Mouse (Mus musculus): ENCODE data around the gene Tec.

Gene Tec

DNA sequence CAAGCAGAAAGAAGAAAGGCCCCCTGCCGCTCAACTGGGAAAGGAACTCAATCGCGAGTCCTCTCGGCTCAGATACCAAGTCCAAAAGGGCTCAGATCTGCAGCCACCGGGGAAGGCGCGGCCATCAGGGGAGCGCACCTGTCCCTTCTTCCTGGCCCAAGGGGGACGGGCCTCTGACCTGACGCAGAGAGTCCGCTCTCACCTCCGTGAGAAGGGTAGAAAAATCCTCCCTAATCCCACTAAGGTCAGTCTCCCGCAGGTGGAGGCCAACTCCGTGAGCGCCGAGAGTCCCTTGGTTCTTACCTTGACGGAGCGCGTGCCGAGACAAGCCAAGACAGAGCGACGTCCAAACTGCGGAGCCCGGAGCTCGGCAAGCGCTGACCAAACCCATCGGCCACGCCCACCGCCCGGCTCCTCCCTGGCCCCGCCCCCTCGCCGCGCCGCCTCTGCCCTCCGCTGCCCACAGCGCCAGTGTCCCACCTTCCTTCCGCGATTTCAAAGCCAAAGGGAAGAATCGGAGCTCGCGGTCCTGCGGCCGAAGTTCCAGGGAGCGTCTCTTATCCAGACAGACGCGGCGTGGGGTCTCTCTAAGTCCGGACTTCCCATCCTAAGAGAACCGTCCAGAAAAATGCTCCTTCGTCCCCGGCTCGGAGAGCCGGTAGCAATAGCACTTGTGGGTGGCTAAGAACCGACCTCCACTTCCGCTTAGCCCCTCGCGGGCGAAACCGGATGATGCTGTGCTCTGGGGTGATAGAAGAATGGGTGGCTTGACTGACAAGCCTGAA is at the start of gene Tec:
Gene Tec, minus strand, starts transcription at position 393 of the 785 bp plus-strand sequence.
- DNase-seq = peak; percentile 84 to 90

DNA sequence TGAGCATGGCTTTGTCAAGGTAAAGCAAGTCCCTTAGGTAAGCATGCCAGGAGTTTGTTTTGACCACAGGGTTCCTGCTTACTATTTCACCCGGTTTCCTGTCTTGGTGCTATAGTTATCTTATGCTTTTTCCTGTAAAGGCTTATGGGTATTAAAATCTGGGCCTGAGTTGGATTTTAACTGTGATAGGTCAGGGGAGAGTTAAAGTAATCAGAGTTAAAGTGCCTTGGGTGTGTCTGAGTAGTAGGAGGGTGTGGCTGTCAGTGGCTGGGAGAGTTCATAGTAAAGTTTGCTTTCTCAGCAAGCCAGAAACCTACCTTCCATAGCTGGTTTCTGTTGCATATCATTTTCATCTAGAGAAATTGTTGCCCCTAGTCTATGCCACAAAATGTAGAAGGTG is 48.6 kb upstream of the Tec start:
- DNase-seq = no peak

DNA sequence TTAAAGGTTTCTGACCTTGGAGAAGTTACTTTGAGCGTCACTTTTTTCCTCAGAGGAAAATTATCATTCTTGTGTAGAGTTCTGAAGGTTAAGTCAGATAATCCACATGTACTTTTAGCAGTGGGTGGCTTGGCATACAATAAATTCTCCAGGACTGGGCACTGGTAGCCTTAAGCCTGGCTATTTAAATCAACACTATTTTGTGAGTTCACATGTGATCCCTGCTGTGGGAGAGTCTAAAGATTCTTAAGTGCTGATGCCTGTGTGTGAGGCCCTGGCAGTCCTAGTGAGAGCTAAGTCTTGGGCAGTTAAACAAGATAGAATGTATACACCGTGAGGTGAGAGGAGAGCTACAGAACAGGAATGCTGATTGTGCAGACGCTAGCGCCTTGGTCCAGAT is 47.8 kb upstream of the Tec start:
- DNase-seq = no peak

DNA sequence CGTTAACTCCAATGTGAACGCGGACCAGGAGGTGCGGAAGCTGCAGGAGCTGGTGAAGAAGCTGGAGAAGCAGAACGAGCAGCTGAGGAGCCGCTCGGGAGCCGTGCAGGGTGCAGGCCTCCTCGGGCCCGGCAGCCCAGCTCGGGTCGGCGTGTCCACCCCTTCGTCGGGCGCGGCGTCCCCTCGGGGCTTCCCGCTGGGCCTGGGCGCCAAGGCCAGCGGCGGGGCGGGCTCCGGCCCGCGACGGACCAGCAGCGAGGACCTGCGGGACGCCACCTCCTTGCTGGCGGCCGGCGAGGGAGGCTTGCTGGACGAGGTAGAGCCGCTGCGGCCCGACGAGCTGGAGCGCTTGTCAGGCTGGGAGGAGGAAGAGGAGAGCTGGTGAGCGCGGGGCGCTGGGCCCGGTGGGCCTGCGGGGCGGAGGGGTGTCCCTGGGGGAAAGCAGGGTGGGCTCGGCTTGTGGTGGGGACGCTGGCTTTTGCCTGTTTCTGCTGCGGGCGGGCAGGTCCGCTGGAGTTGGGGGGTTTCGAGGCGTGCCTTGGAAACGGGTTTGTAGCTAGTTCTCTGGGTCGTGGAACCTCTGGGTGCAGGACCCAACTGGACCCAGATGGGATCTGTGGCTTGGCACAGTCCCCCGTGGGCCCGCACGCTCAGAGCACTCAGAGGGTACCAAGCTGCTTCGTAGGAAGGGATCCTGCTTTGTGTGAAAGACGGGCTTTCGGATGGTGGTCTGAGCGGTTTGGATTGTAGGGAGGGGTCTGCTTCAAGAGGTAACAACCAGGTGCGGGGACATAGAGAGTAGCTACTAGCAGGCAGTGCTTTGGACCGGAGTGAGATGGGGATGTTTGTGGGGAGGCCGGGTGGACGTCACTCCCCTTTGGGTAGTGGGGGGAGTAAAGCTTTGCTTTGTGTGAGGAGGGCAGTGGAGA is 46.6 kb upstream of the Tec start:
- peak in 1 of 2 experiments; percentile 47 for DNase-seq

DNA sequence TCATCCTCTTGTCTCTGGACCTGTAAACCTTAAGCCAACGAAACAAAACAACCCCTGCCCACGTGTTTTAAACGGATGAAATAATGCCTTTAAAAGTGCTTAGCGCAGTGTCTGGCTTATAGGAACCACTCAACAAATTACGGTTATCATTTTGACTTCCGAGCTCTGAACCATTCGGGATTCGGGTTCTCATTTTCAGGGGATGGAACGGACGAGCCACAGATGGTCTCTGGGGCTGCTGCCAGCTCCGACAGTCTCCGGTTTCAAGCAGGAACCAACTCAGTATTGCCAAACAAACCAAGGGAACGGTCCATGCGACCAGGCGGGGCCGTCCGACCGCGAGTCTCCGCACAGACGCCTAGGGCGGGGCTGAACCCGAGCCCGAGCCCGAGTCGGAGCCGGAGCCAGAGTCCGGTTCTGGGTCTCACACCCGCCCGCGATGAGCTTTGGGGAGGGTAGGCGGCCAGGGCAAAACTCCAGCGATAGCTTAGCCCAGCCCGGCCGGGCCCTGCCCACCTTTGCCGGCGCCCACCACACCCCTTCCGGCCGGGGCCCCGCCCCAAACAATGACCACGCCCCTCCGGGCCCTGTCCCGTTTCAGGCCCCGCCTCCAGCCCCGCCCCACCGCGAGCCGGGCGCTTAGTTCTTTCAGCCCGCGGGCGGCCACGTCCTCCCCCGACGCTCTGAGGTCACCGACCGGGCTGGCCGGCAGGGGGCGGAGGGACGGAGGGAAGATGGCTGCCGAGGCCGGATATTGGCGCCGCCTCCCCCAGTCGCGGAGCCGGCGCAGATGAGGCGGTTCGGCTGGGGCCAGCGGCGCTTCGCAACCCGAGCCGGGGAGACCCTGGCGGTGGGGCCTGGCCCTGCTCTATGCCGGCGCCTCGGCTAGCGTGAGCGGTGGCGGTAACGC is 45.6 kb upstream of the Tec start, which contains the start of gene Slain2:
Gene Slain2, plus strand, starts transcription at position 657 of the 910 bp plus-strand sequence.
- peak; percentile 98 to 99 for DNase-seq

DNA sequence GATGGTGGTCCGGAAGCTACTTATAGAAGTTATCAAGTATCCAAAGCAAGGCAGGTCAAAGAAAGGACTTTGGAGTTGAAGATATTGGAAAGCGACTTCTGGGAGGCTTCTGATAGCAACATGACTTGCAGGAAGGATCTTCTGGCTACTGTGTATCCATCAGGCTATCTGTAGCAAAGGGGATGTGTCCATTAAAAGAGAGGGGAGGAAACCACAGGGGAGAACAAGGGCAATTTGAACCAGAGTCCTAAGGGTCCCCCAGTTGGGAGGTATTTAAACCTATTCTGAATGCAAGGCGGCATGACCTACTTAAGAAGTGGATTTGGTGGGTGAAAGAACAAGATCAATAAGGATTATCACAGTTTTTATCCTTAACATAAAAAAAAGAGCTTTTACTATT is 43.0 kb upstream of the Tec start:
- no peak for DNase-seq

DNA sequence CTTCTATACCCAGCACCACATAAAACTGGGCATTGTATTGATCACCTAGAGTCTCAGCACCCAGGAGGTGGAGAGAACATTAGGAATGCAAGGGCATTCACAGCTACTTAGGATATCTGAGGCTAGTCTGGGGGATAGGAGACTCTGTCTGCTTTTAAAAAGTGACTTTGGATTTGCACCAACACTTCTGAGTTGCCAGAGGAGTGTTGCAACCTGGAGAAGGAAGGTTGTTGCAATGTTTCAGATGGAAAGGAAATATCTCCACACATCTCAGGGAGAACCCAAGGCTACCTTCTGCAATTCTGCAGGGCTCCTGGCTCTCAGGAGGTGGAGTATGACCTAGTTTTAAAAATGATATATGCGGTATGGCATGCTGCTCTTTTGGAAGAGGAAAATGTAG is 42.1 kb upstream of the Tec start:
- DNase-seq = no peak

DNA sequence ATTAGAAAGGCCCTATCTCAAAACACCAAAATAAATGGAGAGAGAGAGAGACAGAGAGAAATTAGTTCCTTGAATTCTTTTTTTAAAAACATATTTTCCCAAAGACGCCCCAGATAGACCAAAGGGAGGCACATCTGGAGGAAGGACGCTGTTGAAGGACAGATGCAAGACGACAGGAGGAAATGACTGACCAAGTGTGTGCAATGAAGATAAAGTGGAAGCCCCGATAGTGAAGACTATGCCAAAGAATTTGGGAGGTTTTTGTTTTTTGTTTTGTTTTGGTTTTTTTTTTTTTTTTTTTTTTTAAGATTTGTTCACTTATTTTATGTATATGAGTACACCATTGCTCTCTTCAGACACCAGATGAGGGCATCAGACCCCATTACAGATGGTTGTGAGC is 41.1 kb upstream of the Tec start:
- no peak for DNase-seq

DNA sequence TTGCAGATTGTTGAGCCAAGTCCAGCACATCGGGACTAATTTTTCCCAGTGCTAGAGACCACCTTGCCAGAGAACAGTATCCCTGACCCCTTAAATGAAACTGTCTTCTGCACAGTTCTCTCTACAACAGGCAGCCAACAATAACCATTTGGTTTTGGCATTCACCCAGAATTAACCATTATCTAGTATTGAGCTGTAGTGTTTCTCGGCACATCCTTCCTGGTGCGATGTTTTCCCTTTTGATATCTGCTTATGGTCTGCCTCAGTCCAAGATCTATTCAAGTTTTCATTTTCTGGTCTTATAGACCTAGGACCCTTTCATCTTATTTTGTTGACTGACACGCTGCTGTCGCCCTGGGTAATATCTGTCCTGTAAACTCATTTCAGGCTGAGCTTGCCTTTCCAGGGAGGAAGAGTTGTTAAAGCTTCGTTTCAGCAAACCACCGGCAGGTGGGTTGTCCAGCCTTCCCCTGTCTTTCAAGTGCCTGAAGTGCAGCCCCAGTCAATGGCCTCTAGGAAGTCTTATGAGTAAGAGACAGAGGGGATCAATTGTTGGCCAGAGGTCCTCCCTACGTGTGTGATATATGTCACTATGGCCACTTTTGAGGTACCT is 40.1 kb upstream of the Tec start:
- no peak for DNase-seq

DNA sequence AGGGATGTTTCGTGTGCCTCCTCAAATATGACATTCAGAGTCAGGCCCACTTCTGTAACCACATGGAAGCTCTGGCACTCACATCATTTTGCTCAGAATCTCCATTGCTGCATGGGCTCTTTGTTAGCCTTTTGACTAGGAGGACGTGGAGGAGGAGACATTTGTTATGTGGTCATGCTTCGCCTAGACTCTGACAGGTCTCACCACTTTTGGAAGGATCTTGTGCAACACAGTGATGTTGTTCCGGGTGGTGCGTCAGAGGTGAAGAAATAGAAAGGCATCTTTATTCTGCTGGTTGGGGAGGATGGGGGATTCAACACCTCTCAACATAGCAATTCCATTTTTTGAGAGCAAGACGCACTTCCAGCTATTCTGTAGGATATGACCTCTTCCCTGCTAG is 39.1 kb upstream of the Tec start:
- no peak for DNase-seq

DNA sequence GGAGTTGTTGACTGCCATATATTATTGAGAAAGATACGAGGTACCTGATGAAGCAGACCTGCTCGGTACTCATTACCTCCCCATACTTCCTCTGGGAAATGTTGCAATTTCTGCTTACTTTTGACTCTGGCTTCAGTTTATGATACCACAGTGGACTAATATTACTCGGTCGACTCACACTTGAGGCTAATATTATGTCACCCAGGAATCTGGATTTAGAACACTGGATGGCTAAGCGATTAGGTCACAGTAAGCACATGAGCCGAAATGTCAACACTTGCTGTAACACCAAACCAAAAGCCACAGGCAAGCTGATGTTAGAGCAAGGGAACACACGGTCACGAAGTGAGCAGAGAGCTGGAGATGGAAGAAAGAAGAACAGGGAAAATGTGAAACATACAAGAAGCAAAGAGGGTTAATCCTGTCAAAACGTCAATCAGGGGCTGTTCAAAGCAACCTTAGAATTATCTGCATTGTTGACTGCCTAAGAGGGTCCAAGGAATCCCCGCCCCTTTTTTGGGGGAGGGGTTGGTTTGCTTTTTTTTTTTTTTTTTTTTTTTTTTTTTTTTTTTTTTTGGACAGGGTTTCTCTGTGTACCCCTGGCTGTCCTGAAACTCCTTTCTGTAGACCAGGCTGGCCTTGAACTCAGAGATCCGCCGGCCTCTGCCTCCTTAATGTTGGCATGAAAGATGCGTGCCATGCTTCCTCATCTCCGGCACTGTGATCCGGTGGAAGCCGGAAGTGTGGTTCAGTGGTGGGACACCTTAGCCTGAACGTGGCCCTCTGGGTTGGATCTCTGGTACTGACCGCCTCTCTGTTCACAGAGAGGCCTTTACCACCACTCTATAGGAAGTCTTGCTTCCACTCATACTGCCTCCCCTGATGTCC is 36.9 kb upstream of the Tec start:
- DNase-seq = no peak

DNA sequence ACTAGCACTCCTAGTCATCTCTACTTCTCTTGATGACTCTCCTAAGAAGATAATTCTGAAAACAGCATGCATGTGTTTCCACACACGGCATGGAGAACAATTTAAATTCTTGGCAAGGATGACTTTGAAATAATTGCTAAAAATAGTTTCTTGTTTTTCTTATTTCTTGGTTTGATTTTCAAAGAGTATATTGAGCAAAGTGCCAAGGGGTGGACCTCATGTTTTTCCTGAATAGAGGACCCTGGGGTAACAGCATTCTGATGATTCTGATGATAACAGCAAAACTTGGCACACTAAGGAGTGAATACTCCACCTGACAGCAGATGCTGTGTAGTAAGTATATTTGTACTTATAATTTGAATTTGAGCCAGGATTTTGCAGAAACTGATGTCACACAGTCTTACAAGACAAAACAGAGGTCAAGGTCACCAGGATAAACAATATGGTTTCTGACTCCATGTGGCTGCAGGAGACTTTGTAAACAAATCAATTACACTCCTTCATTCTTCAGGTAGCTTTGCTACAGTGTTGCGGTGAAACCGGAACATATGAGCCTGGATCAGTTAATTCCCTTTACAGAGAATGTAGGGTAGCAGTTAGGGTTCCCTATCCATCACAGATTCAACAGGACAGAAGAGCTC is 34.7 kb upstream of the Tec start:
- DNase-seq = no peak

DNA sequence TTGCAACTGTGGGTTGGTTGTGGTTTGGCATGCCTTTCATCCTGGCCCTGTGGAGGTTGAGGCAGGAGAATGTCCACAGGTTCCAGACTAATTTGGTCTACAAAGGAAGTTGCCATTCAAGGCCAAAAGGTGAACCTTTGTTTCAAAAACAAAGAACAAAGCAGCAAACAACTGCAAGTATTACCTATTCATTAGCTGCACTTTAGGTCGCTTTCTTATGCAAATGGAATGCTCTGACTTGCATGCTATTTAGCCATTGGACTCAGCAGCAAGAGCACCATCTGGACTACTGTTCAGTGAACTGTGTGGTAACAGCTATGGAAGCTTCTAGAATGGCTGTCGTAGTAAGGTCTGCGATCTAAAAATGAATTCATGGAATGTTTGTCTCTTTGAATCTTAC is 34.0 kb upstream of the Tec start:
- no peak for DNase-seq

DNA sequence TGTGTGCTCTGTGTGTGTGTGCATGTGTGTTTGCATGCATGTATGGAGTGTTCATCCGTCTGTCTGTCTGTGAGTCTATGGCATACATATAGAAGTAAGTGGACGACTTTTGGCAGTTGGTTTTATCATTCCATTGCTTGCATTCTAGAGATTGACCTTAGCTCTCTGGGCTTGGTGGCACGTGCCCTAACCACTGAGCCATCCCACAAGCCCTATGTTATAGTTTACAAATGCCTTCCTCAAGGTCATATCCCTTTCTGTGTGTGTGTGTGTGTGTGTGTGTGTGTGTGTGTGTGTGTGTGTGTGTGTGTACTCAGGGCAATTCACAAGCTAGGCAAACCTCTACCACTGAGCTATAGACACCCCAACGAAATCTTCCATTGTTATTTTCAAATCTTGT is 33.6 kb upstream of the Tec start:
- DNase-seq = no peak

DNA sequence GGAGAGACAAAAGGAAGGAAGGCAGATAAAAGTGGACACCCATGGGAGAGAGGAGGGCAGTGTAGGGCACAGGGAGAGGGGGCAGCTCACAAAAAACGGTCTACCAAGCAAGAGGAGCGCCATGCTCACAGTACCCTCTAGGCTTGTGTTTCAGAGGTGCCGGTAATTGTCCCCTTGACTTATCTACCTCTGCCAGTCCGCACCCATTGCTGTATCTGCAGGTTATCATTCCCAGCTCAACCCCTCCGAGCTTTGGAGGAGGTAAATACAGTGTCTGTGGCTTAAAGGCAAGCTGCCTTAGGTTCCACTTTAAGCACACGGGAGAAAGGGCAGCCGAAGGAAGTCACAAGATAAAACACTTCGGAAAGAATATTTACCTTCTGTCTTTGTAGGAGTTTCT is 31.0 kb upstream of the Tec start:
- no peak for DNase-seq

DNA sequence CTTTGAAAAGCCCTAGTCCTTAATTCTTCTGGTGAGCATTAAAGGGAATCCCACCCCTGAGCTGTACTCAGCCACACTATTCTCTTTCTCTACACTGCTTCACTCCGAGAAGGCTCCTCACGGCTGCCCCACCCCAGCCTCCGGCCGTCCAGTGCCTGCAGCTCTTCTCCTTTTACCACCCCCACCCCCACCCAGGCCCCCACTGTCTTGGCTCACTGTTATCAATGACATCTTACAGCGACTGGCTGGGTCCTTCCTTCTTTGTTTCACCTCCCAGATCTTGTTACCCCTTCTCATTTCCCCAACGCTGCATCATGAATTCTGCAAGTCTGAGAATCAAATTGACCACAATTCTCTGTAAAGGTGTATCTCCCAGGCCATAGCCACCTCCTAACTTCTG is 29.7 kb upstream of the Tec start:
- no peak for DNase-seq

DNA sequence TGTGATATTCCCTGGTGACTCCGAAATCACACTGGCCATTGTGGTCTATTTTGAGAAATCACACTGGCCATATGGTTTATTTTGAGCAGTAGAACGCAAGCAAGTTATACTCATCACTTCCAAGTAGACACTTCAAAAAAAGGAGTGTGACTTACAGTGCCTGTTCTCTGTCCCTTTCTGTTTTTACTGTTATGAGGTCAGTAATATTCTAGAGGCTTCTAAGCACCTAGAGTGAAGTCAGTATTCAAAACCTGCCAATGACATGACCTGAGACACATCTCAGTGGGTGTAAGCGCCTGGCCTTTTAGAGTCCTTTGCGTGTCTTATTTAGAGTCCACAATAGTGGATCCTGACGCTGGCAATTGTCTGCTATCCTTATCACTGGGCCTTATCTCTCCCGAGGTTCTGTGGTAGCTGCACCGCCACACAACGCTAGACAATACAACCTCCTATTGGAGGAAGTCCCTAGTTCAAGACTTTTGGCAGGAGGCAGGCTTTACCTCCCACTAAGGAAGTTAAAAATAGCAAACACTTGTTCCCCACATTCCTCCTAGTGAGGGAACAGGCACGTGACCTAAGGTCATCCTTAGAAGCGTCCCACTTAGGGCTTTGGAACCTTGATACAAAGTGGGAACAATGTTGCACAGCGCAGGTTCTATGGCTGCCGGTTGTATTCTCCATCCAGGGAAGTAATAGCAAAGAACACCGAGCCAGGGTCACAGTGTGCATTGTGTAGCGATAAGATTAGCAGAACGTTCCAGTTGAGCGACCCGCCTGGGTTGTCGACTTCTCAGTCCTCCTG is 28.4 kb upstream of the Tec start:
- DNase-seq = no peak

DNA sequence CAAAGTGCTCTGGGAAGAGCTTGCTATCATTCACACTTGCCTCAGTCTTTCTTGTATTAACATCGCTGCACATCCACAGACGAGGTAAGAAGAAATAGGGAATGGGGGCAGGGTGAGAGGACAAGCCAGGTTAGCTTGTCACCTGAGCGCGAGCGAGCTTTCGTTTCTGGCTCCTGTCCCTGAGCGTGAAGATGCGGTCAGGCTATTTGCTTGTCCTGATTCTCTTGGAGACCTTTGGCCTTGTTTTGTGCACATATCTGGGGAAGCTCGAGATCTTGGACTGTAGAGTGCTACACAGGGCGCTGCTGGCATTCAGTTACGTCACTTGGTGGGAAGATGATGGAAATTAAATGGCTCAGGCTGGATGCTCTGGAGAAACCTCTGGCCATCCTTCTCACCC is 27.0 kb upstream of the Tec start:
- no peak for DNase-seq

DNA sequence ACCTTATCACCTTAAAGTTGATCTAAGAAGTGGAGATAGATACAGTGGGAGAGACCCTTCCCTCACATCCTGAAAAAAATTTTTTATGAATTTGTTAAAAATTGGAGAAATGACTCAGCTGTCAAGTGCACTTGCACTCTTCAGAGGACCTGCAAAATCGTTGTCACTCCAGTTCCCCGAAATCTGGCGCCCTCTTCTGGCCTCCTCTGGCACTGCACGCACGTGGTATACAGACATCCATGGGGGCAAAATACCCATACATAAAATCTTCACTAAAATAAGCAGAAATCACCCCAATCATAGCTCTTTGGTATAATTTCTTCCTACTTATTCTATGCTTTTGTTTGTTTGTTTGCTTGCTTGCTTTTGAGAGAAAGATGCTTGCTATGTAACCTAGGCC is 25.7 kb upstream of the Tec start:
- DNase-seq = no peak

DNA sequence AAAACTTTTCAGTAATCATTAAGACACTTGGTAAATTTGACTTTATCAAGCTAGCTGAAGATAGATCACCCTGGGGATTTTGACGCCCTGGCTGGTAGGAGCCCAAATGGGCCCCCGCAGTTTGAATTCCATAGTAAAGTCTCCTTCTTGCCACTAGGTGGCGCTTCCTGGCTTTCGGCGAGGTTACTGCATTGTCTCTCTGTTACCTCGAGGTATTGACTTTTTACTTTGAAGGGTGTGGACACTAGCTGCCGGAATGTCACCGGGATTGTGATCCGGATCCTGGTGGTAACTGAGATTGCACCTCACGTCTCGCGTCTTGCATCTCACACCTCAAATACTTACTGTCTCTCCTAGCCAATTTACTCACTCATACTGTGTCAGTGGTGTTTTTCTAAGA is 23.3 kb upstream of the Tec start:
- DNase-seq = peak; percentile 51 to 66
